Mouse (Mus musculus): ENCODE measurements around the gene Olfr552. TPM values are rescaled to one million over a fixed set of nuclear protein-coding genes. Genes with fewer than 3 reads are reported as not detected.

Olfr552 gene
- not detected for polyA plus RNA-seq (2014; fragmentation: Illumina TruSeq; extraction: RNeasy Lipid Tissue Mini Kit (QIAGEN cat#74804); ENCODE audit: low read depth, low replicate concordance)

DNA sequence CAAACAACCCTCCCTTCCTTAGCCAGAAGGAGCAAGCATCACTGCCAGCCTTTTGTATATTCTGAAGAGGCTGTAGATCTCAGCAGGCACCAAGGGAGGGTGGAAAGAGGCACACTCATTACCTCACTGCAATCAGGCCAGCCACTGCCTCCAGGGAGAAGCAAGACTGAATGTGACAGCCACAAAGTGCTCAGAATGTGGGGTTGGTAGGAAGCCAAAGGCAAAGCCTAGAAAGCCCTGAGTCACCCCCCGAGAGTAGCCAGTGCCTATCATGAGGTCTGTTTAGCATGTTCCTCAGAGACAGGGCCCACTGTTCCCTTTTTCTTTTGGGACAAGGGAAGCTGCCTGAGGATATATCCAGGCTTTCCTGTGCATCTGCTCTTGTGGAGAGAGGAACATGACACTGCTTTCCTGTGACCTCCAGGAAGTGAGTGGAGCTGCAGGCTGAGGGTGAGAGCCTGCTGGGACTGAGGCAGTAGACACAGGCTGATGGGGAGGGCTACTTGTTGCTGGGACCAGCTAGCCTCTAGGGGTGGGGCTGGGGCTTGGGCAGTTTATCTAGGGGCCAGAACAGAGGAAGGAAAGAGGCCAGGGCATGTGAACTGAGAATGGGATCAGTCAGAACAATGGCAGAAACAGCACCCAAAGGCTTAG lies at the start of gene Olfr552:
Olfr552 (plus strand) TSS at position 393 of the 654 bp plus-strand sequence.

DNA sequence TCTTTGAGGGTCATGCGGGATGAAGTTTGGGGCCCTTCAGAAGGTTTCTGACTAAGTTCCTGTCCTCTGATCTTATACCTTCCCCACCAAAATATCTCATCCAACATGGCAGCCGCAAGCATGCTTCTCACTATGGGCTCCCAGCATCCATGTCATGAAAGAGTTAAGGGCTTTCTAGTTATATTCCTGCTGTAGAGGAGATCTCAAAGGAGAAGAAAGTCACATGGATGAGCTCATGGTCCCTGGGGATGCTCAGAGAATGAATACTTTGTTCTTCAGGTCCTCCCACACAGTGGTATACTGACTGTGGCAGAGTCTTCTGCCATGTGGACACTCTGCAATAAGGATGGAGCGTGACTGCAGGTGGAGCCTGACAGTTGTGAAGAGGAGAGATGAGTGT lies 48.0 kb upstream of the Olfr552 start, which contains the start of gene Olfr549:
Olfr549 (plus strand) TSS at position 301 of the 400 bp plus-strand sequence.

DNA sequence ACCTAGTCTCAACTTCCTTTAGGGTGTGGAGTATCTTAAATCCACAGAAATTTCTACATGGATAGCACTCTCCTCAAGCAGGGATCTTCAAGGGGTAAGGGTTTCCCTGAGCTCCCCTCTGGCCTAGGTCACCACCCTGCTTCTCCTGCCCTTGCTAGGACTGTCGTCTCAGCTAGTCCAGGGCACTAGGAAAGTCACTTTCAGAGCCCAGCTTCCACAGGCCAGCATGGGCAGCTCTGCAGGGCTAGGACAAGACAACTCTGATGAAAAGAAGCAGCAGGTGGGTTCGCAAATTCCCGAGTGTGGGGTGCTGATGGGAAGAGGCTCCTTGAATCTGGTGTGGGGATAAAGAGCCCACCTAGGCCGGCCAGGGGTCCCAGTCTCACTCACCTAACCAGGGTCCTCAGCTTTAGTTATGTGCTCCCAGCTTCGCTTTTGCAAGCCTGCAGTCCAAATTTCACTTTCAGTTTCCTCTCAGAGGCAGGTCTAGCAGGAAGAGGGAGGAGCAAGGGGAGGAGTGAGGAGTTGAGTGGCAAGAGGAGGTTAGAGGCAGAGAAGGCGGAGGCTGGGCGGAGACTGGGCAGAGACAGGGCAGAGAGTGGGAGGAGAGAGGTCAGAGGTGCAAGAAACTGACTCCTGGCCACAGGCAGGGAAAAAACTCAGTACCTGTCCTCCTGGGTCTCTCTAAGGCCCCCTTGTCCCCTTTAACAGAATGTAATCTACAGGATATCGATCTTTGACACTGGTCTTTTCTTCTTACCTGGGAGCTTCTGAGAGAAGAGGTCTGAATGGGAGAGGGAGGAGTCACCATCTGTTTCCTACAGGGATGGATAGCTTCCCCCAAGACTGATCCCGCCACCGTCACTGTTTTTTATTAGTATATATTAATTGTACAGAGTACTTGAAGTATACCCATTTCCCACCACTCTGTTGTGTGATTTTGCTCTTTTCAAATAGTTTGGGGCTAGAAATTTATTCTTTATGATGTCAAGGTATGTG lies 32.3 kb upstream of the Olfr552 start, which contains the start of gene Trim21:
Trim21 (minus strand) TSS at position 488 of the 999 bp plus-strand sequence.

DNA sequence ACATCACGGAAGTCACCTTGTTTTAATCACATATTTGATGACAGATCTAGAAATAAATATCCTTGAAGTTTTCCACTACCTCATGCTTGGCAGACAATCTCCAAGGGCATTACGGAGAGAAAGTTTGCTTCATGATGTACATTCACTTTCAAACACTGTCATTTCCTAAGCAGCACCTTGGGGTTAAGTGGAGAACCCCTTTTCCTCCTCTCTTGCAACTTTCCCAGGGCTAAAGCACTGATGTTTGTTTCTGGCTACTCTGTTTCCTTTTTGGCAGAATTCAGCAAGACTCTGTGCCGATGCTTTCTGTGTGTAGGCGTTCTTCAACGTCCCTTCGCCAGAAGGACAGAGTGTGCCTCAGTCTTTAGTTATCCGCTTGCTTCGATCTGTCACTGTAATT lies 26.4 kb upstream of the Olfr552 start, which contains the start of gene Olfr550:
Olfr550 (plus strand) TSS at position 301 of the 400 bp plus-strand sequence.

DNA sequence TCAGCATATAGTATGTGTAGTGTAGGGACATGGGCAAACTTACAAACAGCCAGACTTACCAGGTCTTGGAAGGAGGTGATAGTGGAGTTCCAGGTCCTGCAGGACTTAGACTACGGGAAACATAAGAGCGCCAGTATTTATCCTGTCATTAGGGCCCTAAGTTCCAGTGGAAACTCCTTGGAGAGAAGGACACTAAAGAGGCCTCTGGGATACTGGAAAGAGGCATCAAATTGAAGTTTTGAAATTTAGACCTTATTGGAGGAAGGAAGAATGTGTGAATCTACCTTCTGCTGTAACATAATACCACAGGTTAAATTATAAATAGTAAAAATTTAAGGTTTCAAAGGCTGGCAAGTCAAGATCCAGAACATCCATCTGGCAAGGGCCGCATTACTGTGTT lies 5.8 kb upstream of the Olfr552 start, which contains the start of gene Olfr551:
Olfr551 (minus strand) TSS at position 101 of the 400 bp plus-strand sequence.

DNA sequence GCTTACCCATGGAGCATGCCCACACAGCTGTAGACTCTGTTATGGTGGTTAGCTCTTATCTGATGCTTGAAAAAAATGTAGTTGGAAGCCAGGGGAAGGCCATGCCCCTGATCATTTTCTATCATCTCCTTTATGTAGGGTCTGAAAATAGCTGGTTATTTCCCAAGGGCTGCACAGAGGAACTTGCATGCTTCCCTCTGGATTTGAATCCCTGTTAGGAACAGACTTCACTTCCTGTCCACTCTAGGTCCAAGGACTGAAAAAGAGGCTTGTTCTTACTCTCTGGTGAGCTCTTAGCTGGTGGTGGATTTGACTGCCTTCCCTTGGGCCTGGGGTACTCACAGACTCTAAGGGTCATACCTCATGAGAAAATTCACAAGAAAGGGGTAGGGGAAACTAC lies 20.5 kb downstream of the Olfr552 start, which contains the start of gene Olfr553:
Olfr553 (minus strand) TSS at position 101 of the 400 bp plus-strand sequence.

DNA sequence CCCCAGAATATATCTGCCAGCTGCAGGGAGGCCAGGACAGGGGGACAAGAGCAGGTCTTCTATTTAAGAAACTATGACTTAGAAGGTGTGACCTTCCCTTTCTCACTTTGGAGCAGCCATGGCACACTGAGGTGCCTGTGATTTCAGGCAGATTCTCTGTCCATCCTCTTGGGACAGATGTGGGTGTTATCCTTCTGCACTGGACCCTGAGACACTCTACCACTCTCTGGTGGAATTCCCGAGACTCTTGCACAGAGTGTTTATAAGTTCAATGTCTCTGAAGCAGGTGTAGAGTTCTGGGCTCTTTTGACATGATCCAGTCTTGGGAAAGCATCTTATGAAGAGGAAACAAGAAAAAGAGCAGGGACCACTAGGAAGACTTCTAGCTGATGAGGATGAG lies 40.6 kb downstream of the Olfr552 start, which contains the start of gene Olfr554:
Olfr554 (plus strand) TSS at position 301 of the 400 bp plus-strand sequence.

Other genes starting within 250 kb of the Olfr552 start
- 22.6 TPM for gene Rrm1, start 156.1 kb upstream of the Olfr552 start, polyA plus RNA-seq (2014; fragmentation: Illumina TruSeq; extraction: RNeasy Lipid Tissue Mini Kit (QIAGEN cat#74804); ENCODE audit: low read depth, low replicate concordance)
- not detected for gene Olfr543, start 116.1 kb upstream of the Olfr552 start, polyA plus RNA-seq (2014; fragmentation: Illumina TruSeq; extraction: RNeasy Lipid Tissue Mini Kit (QIAGEN cat#74804); ENCODE audit: low read depth, low replicate concordance)
- not detected for gene Olfr544, start 109.5 kb upstream of the Olfr552 start, polyA plus RNA-seq (2014; fragmentation: Illumina TruSeq; extraction: RNeasy Lipid Tissue Mini Kit (QIAGEN cat#74804); ENCODE audit: low read depth, low replicate concordance)
- not detected for gene Olfr545, start 98.2 kb upstream of the Olfr552 start, polyA plus RNA-seq (2014; fragmentation: Illumina TruSeq; extraction: RNeasy Lipid Tissue Mini Kit (QIAGEN cat#74804); ENCODE audit: low read depth, low replicate concordance)
- not detected for gene Olfr547, start 63.0 kb upstream of the Olfr552 start, polyA plus RNA-seq (2014; fragmentation: Illumina TruSeq; extraction: RNeasy Lipid Tissue Mini Kit (QIAGEN cat#74804); ENCODE audit: low read depth, low replicate concordance)
- gene Olfr548-ps1, start 56.9 kb upstream of the Olfr552 start, polyA plus RNA-seq (2014; fragmentation: Illumina TruSeq; extraction: RNeasy Lipid Tissue Mini Kit (QIAGEN cat#74804); ENCODE audit: low read depth, low replicate concordance), result not detected
- not detected for gene Olfr549, start 47.9 kb upstream of the Olfr552 start, polyA plus RNA-seq (2014; fragmentation: Illumina TruSeq; extraction: RNeasy Lipid Tissue Mini Kit (QIAGEN cat#74804); ENCODE audit: low read depth, low replicate concordance)
- 8.2 TPM for gene Trim21, start 32.3 kb upstream of the Olfr552 start, polyA plus RNA-seq (2014; fragmentation: Illumina TruSeq; extraction: RNeasy Lipid Tissue Mini Kit (QIAGEN cat#74804); ENCODE audit: low read depth, low replicate concordance)
- gene Olfr550, start 26.3 kb upstream of the Olfr552 start, polyA plus RNA-seq (2014; fragmentation: Illumina TruSeq; extraction: RNeasy Lipid Tissue Mini Kit (QIAGEN cat#74804); ENCODE audit: low read depth, low replicate concordance), result not detected
- not detected for gene Olfr551, start 5.9 kb upstream of the Olfr552 start, polyA plus RNA-seq (2014; fragmentation: Illumina TruSeq; extraction: RNeasy Lipid Tissue Mini Kit (QIAGEN cat#74804); ENCODE audit: low read depth, low replicate concordance)
- gene Olfr553, start 20.4 kb downstream of the Olfr552 start, polyA plus RNA-seq (2014; fragmentation: Illumina TruSeq; extraction: RNeasy Lipid Tissue Mini Kit (QIAGEN cat#74804); ENCODE audit: low read depth, low replicate concordance), result not detected
- gene Olfr554, start 40.7 kb downstream of the Olfr552 start, polyA plus RNA-seq (2014; fragmentation: Illumina TruSeq; extraction: RNeasy Lipid Tissue Mini Kit (QIAGEN cat#74804); ENCODE audit: low read depth, low replicate concordance), result not detected
- not detected for gene Olfr555, start 61.1 kb downstream of the Olfr552 start, polyA plus RNA-seq (2014; fragmentation: Illumina TruSeq; extraction: RNeasy Lipid Tissue Mini Kit (QIAGEN cat#74804); ENCODE audit: low read depth, low replicate concordance)
- not detected for gene Olfr556, start 67.1 kb downstream of the Olfr552 start, polyA plus RNA-seq (2014; fragmentation: Illumina TruSeq; extraction: RNeasy Lipid Tissue Mini Kit (QIAGEN cat#74804); ENCODE audit: low read depth, low replicate concordance)
- 5.0 TPM for gene Trim68, start 89.6 kb downstream of the Olfr552 start, polyA plus RNA-seq (2014; fragmentation: Illumina TruSeq; extraction: RNeasy Lipid Tissue Mini Kit (QIAGEN cat#74804); ENCODE audit: low read depth, low replicate concordance)
- gene Olfr557, start 98.1 kb downstream of the Olfr552 start, polyA plus RNA-seq (2014; fragmentation: Illumina TruSeq; extraction: RNeasy Lipid Tissue Mini Kit (QIAGEN cat#74804); ENCODE audit: low read depth, low replicate concordance), result not detected
- gene Olfr558, start 104.4 kb downstream of the Olfr552 start, polyA plus RNA-seq (2014; fragmentation: Illumina TruSeq; extraction: RNeasy Lipid Tissue Mini Kit (QIAGEN cat#74804); ENCODE audit: low read depth, low replicate concordance), result 5.7 TPM
- gene Olfr33, start 121.3 kb downstream of the Olfr552 start, polyA plus RNA-seq (2014; fragmentation: Illumina TruSeq; extraction: RNeasy Lipid Tissue Mini Kit (QIAGEN cat#74804); ENCODE audit: low read depth, low replicate concordance), result not detected
- gene Olfr559, start 129.7 kb downstream of the Olfr552 start, polyA plus RNA-seq (2014; fragmentation: Illumina TruSeq; extraction: RNeasy Lipid Tissue Mini Kit (QIAGEN cat#74804); ENCODE audit: low read depth, low replicate concordance), result not detected
- not detected for gene Olfr560, start 161.6 kb downstream of the Olfr552 start, polyA plus RNA-seq (2014; fragmentation: Illumina TruSeq; extraction: RNeasy Lipid Tissue Mini Kit (QIAGEN cat#74804); ENCODE audit: low read depth, low replicate concordance)
- gene Olfr78, start 161.7 kb downstream of the Olfr552 start, polyA plus RNA-seq (2014; fragmentation: Illumina TruSeq; extraction: RNeasy Lipid Tissue Mini Kit (QIAGEN cat#74804); ENCODE audit: low read depth, low replicate concordance), result 0.97 TPM
- not detected for gene Olfr561, start 173.5 kb downstream of the Olfr552 start, polyA plus RNA-seq (2014; fragmentation: Illumina TruSeq; extraction: RNeasy Lipid Tissue Mini Kit (QIAGEN cat#74804); ENCODE audit: low read depth, low replicate concordance)
- not detected for gene Olfr564, start 205.7 kb downstream of the Olfr552 start, polyA plus RNA-seq (2014; fragmentation: Illumina TruSeq; extraction: RNeasy Lipid Tissue Mini Kit (QIAGEN cat#74804); ENCODE audit: low read depth, low replicate concordance)